8 mouse cellular contexts compared by ENCODE assay signal in the genomic region with DNA sequence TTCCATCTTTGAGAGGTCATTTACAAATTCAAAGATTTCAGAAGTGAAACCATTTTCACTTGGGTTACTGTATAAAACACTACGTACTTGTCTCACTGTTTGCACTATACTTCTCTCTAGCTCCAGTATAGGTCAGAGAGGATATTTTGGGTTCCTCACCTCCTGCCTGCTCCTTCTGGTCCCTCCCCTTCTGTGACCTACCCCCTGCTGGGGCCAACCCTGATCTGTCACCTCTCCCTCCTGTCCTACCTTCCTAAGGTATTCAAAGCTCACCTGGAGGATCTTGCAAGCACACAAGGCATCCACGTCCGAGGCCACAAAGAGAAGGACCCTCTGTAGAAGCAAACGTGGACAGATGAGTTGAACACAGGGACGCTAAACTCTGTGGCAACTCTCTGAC. TPM values are rescaled to one million over a fixed set of nuclear protein-coding genes. Genes with fewer than 3 reads are reported as not detected.
A peak's percentile ranks its signal among the peaks of the same experiment; 100 is the strongest.
DNase-seq lines count a peak whose midpoint lies in the region; ATAC-seq and TF ChIP-seq lines count a peak whose summit lies in the region.

No protein-coding gene starts in this region.

- H3K36me3 ChIP-seq in hindbrain, embryonic 15.5 days = peaks cover 10% of the 10 kb centered on the region
- H3K36me3 ChIP-seq in midbrain, embryonic 14.5 days (ENCODE audit: control insufficient read depth, insufficient read depth, low read length) = peaks cover 23% of the 10 kb centered on the region

- ATAC-seq in hindbrain, embryonic 15.5 days (ENCODE audit: low FRiP score, low read depth) = peak; percentile 7
- 0 out of 2 replicates have a peak, but pooled peaks have one; percentile 1 for ATAC-seq in midbrain, embryonic 14.5 days (ENCODE audit: low FRiP score, low TSS enrichment)

- peak overlapping the region; percentile 35; the same call in 1 of the 2 replicates for H3K9ac ChIP-seq in hindbrain, embryonic 15.5 days
- peak overlapping the region; percentile 30 for H3K9ac ChIP-seq in midbrain, embryonic 14.5 days (replicated peaks; ENCODE audit: low read length)

- H3K4me1 ChIP-seq in lung, adult 2 months (ENCODE audit: control insufficient read depth, insufficient read depth, low read length) = peaks cover 3% of the 10 kb centered on the region; the same call in 1 of the 2 replicates
- peaks cover 24% of the 10 kb centered on the region for H3K4me1 ChIP-seq in hindbrain, embryonic 15.5 days (replicated peaks)
- peaks cover 8% of the 10 kb centered on the region; the same call in 1 of the 2 replicates for H3K4me1 ChIP-seq in midbrain, embryonic 14.5 days (ENCODE audit: control insufficient read depth, insufficient read depth, low read length)

- no peaks in the 10 kb centered on the region for H3K27me3 ChIP-seq in hindbrain, embryonic 15.5 days
- H3K27me3 ChIP-seq in midbrain, embryonic 14.5 days (ENCODE audit: control insufficient read depth, insufficient read depth, low read length) = no peaks in the 10 kb centered on the region

- no peak for DNase-seq in lung, adult 2 months
- no peak for DNase-seq in lung, postnatal 25 days (ENCODE audit: low spot score)
- peak; percentile 28 for DNase-seq in c-Kit-positive CD71-positive TER-119-negative erythroid progenitor cells, embryonic 14.5 days (ENCODE audit: low read depth)
- DNase-seq in midbrain, embryonic 14.5 days = no peak
- DNase-seq in gastrocnemius, postnatal 10 days = no peak
- DNase-seq in layer of hippocampus, adult 9-10 months (ENCODE audit: low spot score) = no peak
- DNase-seq in gastrocnemius, postnatal 4 days (ENCODE audit: low spot score in 2 of 2) = no peak

- H3K4me3 ChIP-seq in lung, adult 2 months (replicated peaks; ENCODE audit: extremely low read depth, low read depth, low read length) = peak overlapping the region; percentile 99
- peak overlapping the region; percentile 96 for H3K4me3 ChIP-seq in hindbrain, embryonic 15.5 days
- peak overlapping the region; percentile 67 for H3K4me3 ChIP-seq in midbrain, embryonic 14.5 days (replicated peaks; ENCODE audit: low read depth, low read length)

- TF ChIP-seq CTCF in lung, adult 2 months (IDR thresholded peaks at IDR 0.05; ENCODE audit: insufficient read depth, low read length) = no peak

- H3K9me3 ChIP-seq in hindbrain, embryonic 15.5 days = no peaks in the 10 kb centered on the region
- no peaks in the 10 kb centered on the region for H3K9me3 ChIP-seq in midbrain, embryonic 14.5 days (ENCODE audit: control insufficient read depth, low read length)

- TF ChIP-seq POLR2A in lung, adult 2 months (IDR thresholded peaks at IDR 0.05; ENCODE audit: borderline replicate concordance, extremely low read depth, low read depth, low read length) = no peak

- 5% methylated on average over 5 of the region's 5 CpGs for WGBS in lung, adult 2 months
- WGBS in hindbrain, embryonic 15.5 days = 6% methylated on average over 5 of the region's 5 CpGs
- WGBS in midbrain, embryonic 14.5 days = 7% methylated on average over 5 of the region's 5 CpGs

- H3K4me2 ChIP-seq in hindbrain, embryonic 15.5 days = peak overlapping the region; percentile 80
- peak overlapping the region; percentile 62 for H3K4me2 ChIP-seq in midbrain, embryonic 14.5 days (ENCODE audit: low read length)

- no peak overlapping the region for H3K27ac ChIP-seq in hindbrain, embryonic 15.5 days (replicated peaks)
- H3K27ac ChIP-seq in midbrain, embryonic 14.5 days (replicated peaks; ENCODE audit: low read depth, low read length) = no peak overlapping the region

RNA-seq across cellular contexts. Expression of gene Ufd1, which starts 0.5 kb away (rescaled TPM):
- polyA plus RNA-seq in lung, adult 2 months (2012; rRNA removed) = 23.1 and 39.3 TPM in 2 replicates
- 105 and 109 TPM in 2 replicates for polyA plus RNA-seq in hindbrain, embryonic 15.5 days (2015; fragmentation: Nextera tagmentation; extraction: Ambion mirVana)
- 80.2 and 82.3 TPM in 2 replicates for polyA plus RNA-seq in midbrain, embryonic 14.5 days (2014; fragmentation: Nextera tagmentation; extraction: Ambion mirVana)
- total RNA-seq in gastrocnemius, postnatal 10 days (2021) = 10 to 100 TPM; 49.2 to 52.9 TPM
- total RNA-seq in gastrocnemius, postnatal 4 days (2021) = 10 to 100 TPM; 55.4 to 68.1 TPM

RNA-seq across cellular contexts. Expression of gene Cdc45, which starts 0.8 kb away (rescaled TPM):
- polyA plus RNA-seq in lung, adult 2 months (2012; rRNA removed) = 3.3 and 3.5 TPM in 2 replicates
- 11.1 and 11.3 TPM in 2 replicates for polyA plus RNA-seq in hindbrain, embryonic 15.5 days (2015; fragmentation: Nextera tagmentation; extraction: Ambion mirVana)
- polyA plus RNA-seq in midbrain, embryonic 14.5 days (2014; fragmentation: Nextera tagmentation; extraction: Ambion mirVana) = 6.8 and 11.1 TPM in 2 replicates
- 1 to 10 TPM; 4.2 to 5.5 TPM for total RNA-seq in gastrocnemius, postnatal 10 days (2021)
- 10 to 100 TPM in 1 of 2 experiments, 1 to 10 TPM in 1; 9.5 to 10.5 TPM for total RNA-seq in gastrocnemius, postnatal 4 days (2021)

RNA-seq across cellular contexts. Expression of gene 2510002D24Rik, which starts 25.3 kb away (rescaled TPM):
- 37.4 and 46.3 TPM in 2 replicates for polyA plus RNA-seq in lung, adult 2 months (2012; rRNA removed)
- polyA plus RNA-seq in hindbrain, embryonic 15.5 days (2015; fragmentation: Nextera tagmentation; extraction: Ambion mirVana) = 39.2 and 44.8 TPM in 2 replicates
- polyA plus RNA-seq in midbrain, embryonic 14.5 days (2014; fragmentation: Nextera tagmentation; extraction: Ambion mirVana) = 27.2 and 35.3 TPM in 2 replicates
- 10 to 100 TPM; 18.3 to 19.6 TPM for total RNA-seq in gastrocnemius, postnatal 10 days (2021)
- total RNA-seq in gastrocnemius, postnatal 4 days (2021) = 10 to 100 TPM; 14.9 to 15.9 TPM

RNA-seq across cellular contexts. Expression of gene Gm28539, which starts 25.4 kb away (rescaled TPM):
- 1.8 and 4.4 TPM in 2 replicates for polyA plus RNA-seq in lung, adult 2 months (2012; rRNA removed)
- polyA plus RNA-seq in hindbrain, embryonic 15.5 days (2015; fragmentation: Nextera tagmentation; extraction: Ambion mirVana) = 0.17 TPM in 1 of 2 replicates, not detected in the other
- not detected in 2 replicates for polyA plus RNA-seq in midbrain, embryonic 14.5 days (2014; fragmentation: Nextera tagmentation; extraction: Ambion mirVana)
- total RNA-seq in gastrocnemius, postnatal 10 days (2021) = 1 to 10 TPM; 4.8 to 5.5 TPM
- total RNA-seq in gastrocnemius, postnatal 4 days (2021) = 1 to 10 TPM; 4.2 TPM

RNA-seq across cellular contexts. Expression of gene Cldn5, which starts 34.4 kb away (rescaled TPM):
- 753 and 874 TPM in 2 replicates for polyA plus RNA-seq in lung, adult 2 months (2012; rRNA removed)
- 110 and 117 TPM in 2 replicates for polyA plus RNA-seq in hindbrain, embryonic 15.5 days (2015; fragmentation: Nextera tagmentation; extraction: Ambion mirVana)
- polyA plus RNA-seq in midbrain, embryonic 14.5 days (2014; fragmentation: Nextera tagmentation; extraction: Ambion mirVana) = 72.7 and 87.8 TPM in 2 replicates
- total RNA-seq in gastrocnemius, postnatal 10 days (2021) = 10 to 100 TPM; 42.8 to 43.1 TPM
- 10 to 100 TPM; 47.8 to 59.5 TPM for total RNA-seq in gastrocnemius, postnatal 4 days (2021)
